Mouse (Mus musculus): ENCODE data around the gene P2ry10b. TPM values are rescaled to one million over a fixed set of nuclear protein-coding genes. Genes with fewer than 3 reads are reported as not detected.

Gene P2ry10b
- 0.70 and 1.00 TPM in 2 replicates for polyA plus RNA-seq (2015; fragmentation: Nextera tagmentation; extraction: Ambion mirVana)

DNA sequence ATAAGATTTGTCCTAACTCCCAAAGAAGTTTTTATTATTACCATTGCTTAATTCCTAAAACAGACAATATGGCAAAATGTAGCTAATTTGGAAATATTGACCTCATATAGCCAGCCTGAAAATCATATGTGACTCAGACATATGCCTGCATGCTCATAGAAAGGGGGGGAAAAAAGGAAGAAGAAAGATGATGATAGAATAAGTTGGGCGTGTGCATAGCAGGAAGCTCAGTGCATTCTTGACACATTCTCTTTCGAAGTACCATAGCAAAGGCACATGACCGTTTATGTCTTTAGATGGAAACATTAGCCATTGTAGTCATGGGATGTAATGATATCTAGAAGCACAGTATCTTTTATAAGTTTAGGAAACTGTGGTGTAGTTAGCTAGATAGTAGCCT, at the start of gene P2ry10b:
TSS of gene P2ry10b (plus strand) at position 247 of the 400 bp plus-strand sequence.
- no peaks in the 10 kb centered on the region for H3K36me3 ChIP-seq (replicated peaks; ENCODE audit: insufficient read depth, low read length)
- DNase-seq (no peak), ATAC-seq (no peak)
- H3K9me3 ChIP-seq (ENCODE audit: low read length), result no peaks in the 10 kb centered on the region
- H3K4me2 ChIP-seq (ENCODE audit: low read depth, low read length), result peak within 1 kb of the TSS; percentile 23; the same call in 1 of the 2 replicates
- peak within 1 kb of the TSS; percentile 1; the same call in 1 of the 2 replicates for H3K4me3 ChIP-seq (ENCODE audit: low read depth, low read length)
- WGBS (ENCODE audit: insufficient replicate concordance), result 59% methylated on average over 3 of the region's 3 CpGs
- 0 out of 2 replicates have a peak within 1 kb of the TSS, but pooled peaks have one; percentile 16 for H3K9ac ChIP-seq (replicated peaks)
- no peaks in the 10 kb centered on the region for H3K4me1 ChIP-seq (ENCODE audit: insufficient read depth)
- TF ChIP-seq EP300 (IDR thresholded peaks at IDR 0.05; ENCODE audit: low read depth), result no peak
- TF ChIP-seq CTCF (IDR thresholded peaks at IDR 0.05; ENCODE audit: low read depth), result no peak
- H3K27me3 ChIP-seq (ENCODE audit: insufficient read depth, low read length), result no peaks in the 10 kb centered on the region
- H3K27ac ChIP-seq (ENCODE audit: low read depth), result peak within 1 kb of the TSS; percentile 55

DNA sequence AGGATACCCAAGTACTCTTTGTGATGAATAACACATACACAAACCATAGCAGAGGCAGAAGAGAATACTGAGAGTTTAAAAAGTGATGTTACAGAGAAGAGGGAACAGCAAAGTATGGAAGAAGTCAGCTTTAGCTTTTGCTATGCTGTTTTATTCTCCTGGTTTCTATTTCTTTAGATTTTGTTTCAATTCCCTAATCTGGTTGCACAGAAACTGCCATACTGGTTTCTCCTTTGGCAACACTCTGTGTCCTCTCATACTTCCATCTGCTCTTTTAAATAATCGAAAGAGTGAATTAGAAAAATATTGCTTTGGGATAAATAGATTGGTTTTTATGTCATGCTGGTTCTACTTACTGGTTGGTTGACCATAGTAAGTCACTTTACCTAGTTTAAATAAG, 32.4 kb upstream of the P2ry10b start:
- H3K27me3 ChIP-seq (ENCODE audit: insufficient read depth, low read length), result no peaks in the 10 kb centered on the region
- H3K9me3 ChIP-seq (ENCODE audit: low read length), result no peaks in the 10 kb centered on the region
- H3K4me3 ChIP-seq (ENCODE audit: low read depth, low read length), result no peak overlapping the region
- no peak overlapping the region for H3K9ac ChIP-seq (replicated peaks)
- WGBS (ENCODE audit: insufficient replicate concordance), result 68% methylated on average over 1 of the region's 1 CpGs
- no peak overlapping the region for H3K4me2 ChIP-seq (ENCODE audit: low read depth, low read length)
- H3K36me3 ChIP-seq (replicated peaks; ENCODE audit: insufficient read depth, low read length), result no peaks in the 10 kb centered on the region
- no peak overlapping the region for H3K27ac ChIP-seq (ENCODE audit: low read depth)
- TF ChIP-seq EP300 (IDR thresholded peaks at IDR 0.05; ENCODE audit: low read depth) (no peak), CTCF (IDR thresholded peaks at IDR 0.05; ENCODE audit: low read depth) (no peak)
- H3K4me1 ChIP-seq (ENCODE audit: insufficient read depth), result no peaks in the 10 kb centered on the region
- ATAC-seq (no peak), DNase-seq (no peak)

DNA sequence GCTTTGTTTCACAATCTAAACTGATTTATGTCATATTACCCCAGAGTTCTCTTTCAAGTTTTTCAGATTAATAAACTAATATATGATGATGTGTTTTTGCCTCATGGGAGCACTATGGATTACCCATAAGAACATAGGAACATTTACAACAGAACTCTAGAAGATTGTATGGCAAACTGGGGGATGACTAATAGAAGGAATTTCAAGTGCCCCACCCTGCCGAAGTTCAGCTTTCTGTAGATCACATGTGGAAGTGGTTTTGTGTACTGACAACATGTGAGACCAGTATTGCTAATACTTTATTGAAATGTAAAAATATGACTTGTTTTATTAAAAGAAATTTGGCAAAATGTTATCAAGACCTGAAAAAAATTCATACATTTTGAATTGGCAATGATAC, 31.7 kb upstream of the P2ry10b start:
- Histone ChIP-seq H3K36me3 (replicated peaks; ENCODE audit: insufficient read depth, low read length) (no peaks in the 10 kb centered on the region), H3K9ac (replicated peaks) (no peak overlapping the region), H3K4me2 (ENCODE audit: low read depth, low read length) (no peak overlapping the region), H3K27ac (ENCODE audit: low read depth) (no peak overlapping the region), H3K9me3 (ENCODE audit: low read length) (no peaks in the 10 kb centered on the region), H3K4me3 (ENCODE audit: low read depth, low read length) (no peak overlapping the region), H3K4me1 (ENCODE audit: insufficient read depth) (no peaks in the 10 kb centered on the region), H3K27me3 (ENCODE audit: insufficient read depth, low read length) (no peaks in the 10 kb centered on the region)
- no peak for TF ChIP-seq CTCF (IDR thresholded peaks at IDR 0.05; ENCODE audit: low read depth)
- TF ChIP-seq EP300 (IDR thresholded peaks at IDR 0.05; ENCODE audit: low read depth), result no peak
- no peak for ATAC-seq
- WGBS (ENCODE audit: insufficient replicate concordance), result 57% methylated on average over 1 of the region's 1 CpGs
- no peak for DNase-seq

DNA sequence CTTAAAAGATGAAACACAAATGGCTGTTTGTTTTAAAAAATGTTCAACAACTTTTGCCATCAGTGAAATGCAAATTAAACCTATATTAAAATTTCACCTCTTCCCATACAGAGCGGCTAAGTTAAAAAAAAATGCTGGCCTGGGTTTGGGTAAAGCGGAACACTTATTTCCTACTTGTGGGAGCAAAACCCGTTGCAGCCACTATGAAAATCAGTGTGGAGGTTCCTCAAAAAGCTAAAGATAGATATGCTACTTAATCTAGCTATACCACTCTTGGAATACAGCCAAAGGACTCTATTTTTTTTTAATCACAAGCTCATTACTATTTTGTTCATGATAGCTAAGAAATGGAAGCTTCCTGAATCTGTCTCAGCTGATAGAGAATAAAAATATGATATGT, 5.5 kb upstream of the P2ry10b start:
- H3K4me1 ChIP-seq (ENCODE audit: insufficient read depth), result no peaks in the 10 kb centered on the region

DNA sequence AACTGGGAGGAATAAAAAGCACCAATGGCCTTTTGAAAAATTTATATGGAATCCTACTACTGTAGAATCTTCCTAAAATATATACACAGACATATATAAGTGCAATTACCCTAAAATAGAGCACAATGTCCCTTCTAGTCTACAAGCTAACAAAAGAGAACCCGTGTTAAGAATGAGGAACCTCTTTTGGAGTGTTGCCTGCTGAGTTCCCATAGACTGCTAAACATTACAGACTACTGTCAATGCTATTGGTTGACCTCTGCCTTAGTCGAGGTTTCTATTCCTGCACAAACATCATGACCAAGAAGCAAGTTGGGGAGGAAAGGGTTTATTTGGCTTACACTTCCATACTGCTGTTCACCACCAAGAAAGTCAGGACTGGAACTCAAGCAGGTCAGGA, 4.8 kb upstream of the P2ry10b start:
- 43% methylated on average over 2 of the region's 2 CpGs for WGBS (ENCODE audit: insufficient replicate concordance)
- DNase-seq (no peak), ATAC-seq (no peak)
- Histone ChIP-seq H3K4me2 (ENCODE audit: low read depth, low read length) (no peak overlapping the region), H3K27me3 (ENCODE audit: insufficient read depth, low read length) (no peaks in the 10 kb centered on the region), H3K9ac (replicated peaks) (no peak overlapping the region), H3K27ac (ENCODE audit: low read depth) (no peak overlapping the region), H3K4me1 (ENCODE audit: insufficient read depth) (no peaks in the 10 kb centered on the region), H3K9me3 (ENCODE audit: low read length) (no peaks in the 10 kb centered on the region), H3K36me3 (replicated peaks; ENCODE audit: insufficient read depth, low read length) (no peaks in the 10 kb centered on the region), H3K4me3 (ENCODE audit: low read depth, low read length) (no peak overlapping the region)
- TF ChIP-seq EP300 (IDR thresholded peaks at IDR 0.05; ENCODE audit: low read depth) (no peak), CTCF (IDR thresholded peaks at IDR 0.05; ENCODE audit: low read depth) (no peak)

More for the DNA sequence above, 5.5 kb upstream of the P2ry10b start:
- no peak overlapping the region for H3K9ac ChIP-seq (replicated peaks)
- 39% methylated on average over 3 of the region's 3 CpGs for WGBS (ENCODE audit: insufficient replicate concordance)
- H3K9me3 ChIP-seq (ENCODE audit: low read length), result no peaks in the 10 kb centered on the region
- DNase-seq (no peak), ATAC-seq (no peak)
- no peaks in the 10 kb centered on the region for H3K36me3 ChIP-seq (replicated peaks; ENCODE audit: insufficient read depth, low read length)
- no peak overlapping the region for H3K4me3 ChIP-seq (ENCODE audit: low read depth, low read length)
- H3K27me3 ChIP-seq (ENCODE audit: insufficient read depth, low read length), result no peaks in the 10 kb centered on the region
- H3K27ac ChIP-seq (ENCODE audit: low read depth), result no peak overlapping the region
- H3K4me2 ChIP-seq (ENCODE audit: low read depth, low read length), result no peak overlapping the region
- TF ChIP-seq CTCF (IDR thresholded peaks at IDR 0.05; ENCODE audit: low read depth), result no peak
- no peak for TF ChIP-seq EP300 (IDR thresholded peaks at IDR 0.05; ENCODE audit: low read depth)

DNA sequence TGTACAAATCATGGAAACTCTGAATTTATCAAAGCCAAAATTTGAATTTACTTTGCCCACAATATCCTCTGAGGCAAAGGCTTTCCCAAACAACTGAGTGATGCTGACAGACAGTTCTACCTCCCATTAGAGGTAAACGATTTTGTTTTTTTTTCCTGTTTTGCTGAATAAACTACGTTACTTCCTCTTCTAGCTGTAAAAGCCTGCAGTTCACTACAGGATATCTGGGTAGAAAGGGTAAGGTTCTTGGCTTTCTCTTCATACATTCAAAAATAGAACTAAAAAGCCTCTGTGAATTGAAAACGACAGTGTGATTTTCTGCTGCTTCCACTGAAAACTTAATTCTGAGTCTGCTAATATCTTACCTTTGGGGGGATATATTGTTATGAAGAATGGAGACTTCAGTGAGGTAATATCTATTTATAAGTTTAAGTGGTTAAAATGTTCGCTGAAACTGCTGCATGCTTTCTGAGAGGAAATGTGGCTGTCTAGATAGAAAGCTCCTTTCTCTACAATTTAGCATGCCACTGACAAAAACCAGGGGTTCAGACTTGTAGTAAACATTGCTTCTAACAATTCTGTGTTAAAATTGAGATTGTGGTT, 765 bp downstream of the P2ry10b start:
- TF ChIP-seq CTCF (IDR thresholded peaks at IDR 0.05; ENCODE audit: low read depth) (no peak), EP300 (IDR thresholded peaks at IDR 0.05; ENCODE audit: low read depth) (no peak)
- no peaks in the 10 kb centered on the region for H3K9me3 ChIP-seq (ENCODE audit: low read length)
- no peak for DNase-seq
- peak overlapping the region; percentile 23; the same call in 1 of the 2 replicates for H3K4me2 ChIP-seq (ENCODE audit: low read depth, low read length)
- no peaks in the 10 kb centered on the region for H3K27me3 ChIP-seq (ENCODE audit: insufficient read depth, low read length)
- no peaks in the 10 kb centered on the region for H3K36me3 ChIP-seq (replicated peaks; ENCODE audit: insufficient read depth, low read length)
- ATAC-seq, result no peak
- 0 out of 2 replicates have a peak overlapping the region, but pooled peaks have one; percentile 16 for H3K9ac ChIP-seq (replicated peaks)
- WGBS (ENCODE audit: insufficient replicate concordance), result 34% methylated on average over 4 of the region's 4 CpGs
- H3K4me1 ChIP-seq (ENCODE audit: insufficient read depth), result no peaks in the 10 kb centered on the region
- peak overlapping the region; percentile 55 for H3K27ac ChIP-seq (ENCODE audit: low read depth)
- H3K4me3 ChIP-seq (ENCODE audit: low read depth, low read length), result peak overlapping the region; percentile 1; the same call in 1 of the 2 replicates

Measured in liver, postnatal 0 days (tissue).